Mouse (Mus musculus) spleen, embryonic (tissue): ENCODE results near the gene Shroom3.

Experiments
- CTCF ChIA-PET: fragments of 350-600 bp; sonication (Branson Sonifier 250); formaldehyde crosslinking; loops from one replicate; lab custom pipeline; 2022; lab: Charles Lee

Gene Shroom3

DNA sequence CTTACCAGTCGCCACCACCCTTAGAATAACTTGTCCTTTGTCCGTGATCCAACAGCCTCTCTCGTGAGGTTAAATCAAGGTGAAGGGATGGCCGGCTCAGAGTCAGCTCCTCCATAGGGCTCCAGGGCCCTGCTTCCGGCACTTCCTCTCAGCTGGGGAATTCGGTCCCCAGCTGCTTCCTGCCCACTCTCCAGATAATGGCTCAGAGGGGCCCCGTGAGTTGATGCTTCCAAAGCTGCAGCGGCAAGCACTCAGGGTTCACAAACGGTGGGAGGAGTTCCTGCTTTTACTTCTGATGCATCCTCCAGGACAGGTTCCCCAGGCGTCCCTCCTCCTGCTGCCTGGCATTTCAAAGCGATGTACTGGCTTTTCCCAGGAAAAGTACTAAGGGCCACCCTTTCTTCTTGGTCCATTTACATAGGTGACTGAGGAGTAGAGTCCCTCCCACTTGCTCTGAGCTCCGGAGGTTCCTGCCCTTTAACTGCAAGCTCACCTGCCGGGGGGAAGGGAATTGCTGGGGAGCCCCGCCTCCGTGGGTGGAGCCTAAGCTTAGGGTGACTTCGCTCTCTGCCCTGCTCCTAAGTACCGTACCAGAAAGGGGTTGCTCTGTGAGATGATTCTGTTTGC, 241.7 kb downstream of the Shroom3 start:
- CTCF ChIA-PET, result no interaction called here

- CTCF ChIA-PET, result no interaction called here
Measured at GRCm38 (mm10) chr5:92927667-92928066, 244.4 kb downstream of the Shroom3 start.

GRCm38 (mm10) chr5:92930557-92930956, 247.3 kb downstream of the Shroom3 start:
- CTCF ChIA-PET, result no interaction called here

DNA sequence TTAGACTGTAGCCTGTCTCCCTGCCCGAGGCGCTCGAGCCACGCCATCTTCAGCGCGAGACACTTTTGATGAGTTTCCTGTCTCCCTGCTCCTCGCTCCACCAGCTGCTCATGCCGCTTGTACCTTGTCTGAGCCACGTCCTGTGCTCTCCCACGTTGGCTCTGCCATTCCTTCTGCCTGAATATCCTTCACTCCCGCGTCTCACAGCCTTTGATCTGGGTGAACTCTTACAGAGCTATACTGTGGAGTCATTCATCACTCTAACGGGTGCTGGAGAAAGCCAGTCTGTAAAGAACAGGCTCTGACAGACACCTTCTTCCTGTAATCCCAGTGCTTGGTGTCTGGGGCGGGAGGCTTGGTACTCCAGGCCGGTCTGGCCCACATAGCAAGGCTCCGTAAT, 248.1 kb downstream of the Shroom3 start:
- CTCF ChIA-PET, result no interaction called here

DNA sequence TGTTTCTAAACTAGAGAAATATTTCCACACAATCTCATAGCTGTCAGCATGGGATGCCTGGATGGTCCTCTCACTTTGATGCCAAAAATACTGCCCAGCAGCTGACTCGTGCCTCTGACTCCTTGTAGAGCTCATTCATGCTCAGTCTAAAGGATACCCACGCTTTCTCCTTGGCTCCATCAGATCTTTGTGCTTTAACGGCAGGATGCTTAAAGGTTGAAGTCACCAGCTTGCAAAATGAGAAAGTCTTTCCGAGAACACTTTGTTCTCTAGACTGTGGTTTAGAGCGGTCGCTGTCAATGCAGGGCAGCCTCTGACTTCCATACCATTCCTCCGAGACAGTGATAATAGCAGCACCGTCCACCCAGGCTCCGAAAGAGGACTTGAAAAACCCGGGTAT, 249.8 kb downstream of the Shroom3 start:
- CTCF ChIA-PET, result no interaction called here

- CTCF ChIA-PET, result no interaction called here
Measured at GRCm38 (mm10) chr5:92933599-92934217, 250.5 kb downstream of the Shroom3 start.

DNA sequence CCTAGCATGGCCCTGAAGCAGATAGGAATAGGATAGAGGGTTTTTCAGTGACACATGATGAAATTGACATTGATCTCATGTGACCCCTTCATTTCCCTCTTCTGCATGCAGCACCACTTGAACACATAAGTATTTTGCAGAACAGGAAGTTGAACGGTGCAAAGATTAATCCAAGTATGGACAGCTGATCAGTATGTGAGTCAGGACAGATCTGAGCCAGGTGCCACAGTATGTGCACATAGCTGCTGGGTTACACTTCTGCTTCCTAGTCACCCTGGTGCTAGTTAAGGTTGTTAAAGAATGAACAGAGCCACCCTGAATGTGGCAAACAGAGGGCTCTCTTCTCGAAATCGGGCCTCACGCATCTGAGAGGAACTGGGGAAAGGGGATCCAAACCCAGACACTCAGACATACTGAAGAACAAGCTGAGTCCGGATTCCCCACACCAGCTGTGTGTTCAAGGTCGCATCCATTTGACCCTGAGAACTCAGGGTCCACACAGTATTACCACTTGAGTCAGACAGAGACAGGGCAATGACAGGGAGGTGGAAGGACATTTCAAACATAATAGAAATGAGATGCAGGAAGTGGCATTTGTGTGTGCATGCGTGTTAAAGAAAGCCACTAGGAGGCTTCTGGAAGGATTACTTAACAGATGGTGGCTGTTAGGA, 251.2 kb downstream of the Shroom3 start:
- CTCF ChIA-PET, result interaction anchor here (0.6 kb wide), 1 partner anchor 25 kb away, joined by 4 read pairs; no protein-coding TSS in a partner anchor

DNA sequence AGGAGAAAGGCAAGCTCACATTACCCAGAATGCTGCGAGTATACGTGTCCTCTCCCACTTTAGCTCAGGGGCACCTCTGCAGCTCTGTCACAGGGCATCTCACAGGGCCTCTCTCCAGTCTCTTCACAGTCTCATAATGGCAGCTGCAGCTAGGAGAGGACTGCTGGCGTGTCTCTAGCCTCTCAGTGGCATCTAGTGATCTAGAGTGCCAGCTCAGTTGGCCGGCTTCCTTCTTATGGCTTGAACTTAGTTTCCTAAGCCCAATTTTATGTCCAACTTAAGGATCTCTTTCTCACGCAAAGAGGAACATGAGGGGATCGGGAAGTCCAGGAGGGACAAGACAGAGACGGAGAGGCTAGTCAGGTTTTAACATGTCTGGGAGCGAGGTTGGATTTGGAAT, 252.6 kb downstream of the Shroom3 start:
- CTCF ChIA-PET, result no interaction called here

DNA sequence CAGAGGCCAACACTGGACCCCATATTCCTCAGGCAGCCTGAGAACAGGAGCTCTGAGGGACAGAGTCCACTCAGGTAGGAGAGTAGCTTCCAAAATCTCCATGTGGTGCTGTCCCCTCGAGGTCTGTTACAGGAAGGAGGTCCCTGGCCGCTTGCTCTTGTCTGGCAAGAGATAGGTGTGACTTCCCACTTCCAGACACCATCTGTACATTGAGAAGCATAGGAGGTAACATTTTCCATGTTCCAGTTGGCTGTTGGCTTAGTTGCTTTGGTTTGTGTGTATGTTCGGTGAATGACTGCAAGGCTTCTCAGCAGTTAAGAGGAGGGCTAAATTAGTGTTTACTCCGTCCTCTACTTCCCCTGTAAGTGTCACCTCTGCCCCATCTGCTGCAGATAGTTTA, 254.5 kb downstream of the Shroom3 start:
- CTCF ChIA-PET, result no interaction called here

- CTCF ChIA-PET, result interaction anchor here (0.5 to 0.7 kb wide), 2 partner anchors 17 to 104 kb away, joined by 3 to 10 read pairs; no protein-coding TSS in a partner anchor
Measured at GRCm38 (mm10) chr5:92939246-92939995, 256.2 kb downstream of the Shroom3 start.

DNA sequence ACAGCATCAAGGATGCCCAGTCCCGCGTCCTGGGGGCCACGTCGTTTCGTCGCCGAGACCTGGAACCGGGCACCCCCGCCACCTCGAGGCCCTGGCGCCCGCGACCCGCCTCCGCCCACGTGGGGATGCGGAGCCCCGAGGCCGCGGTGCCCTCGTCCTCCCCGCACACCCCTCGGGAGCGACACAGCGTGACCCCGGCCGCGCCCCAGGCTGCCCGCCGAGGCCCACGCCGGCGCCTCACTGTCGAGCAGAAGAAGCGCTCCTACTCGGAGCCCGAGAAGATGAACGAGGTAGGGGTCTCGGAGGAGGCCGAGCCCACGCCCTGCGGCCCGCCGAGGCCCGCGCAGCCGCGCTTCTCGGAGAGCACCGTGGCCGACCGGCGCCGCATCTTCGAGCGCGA, 258.9 kb downstream of the Shroom3 start:
- CTCF ChIA-PET, result no interaction called here

DNA sequence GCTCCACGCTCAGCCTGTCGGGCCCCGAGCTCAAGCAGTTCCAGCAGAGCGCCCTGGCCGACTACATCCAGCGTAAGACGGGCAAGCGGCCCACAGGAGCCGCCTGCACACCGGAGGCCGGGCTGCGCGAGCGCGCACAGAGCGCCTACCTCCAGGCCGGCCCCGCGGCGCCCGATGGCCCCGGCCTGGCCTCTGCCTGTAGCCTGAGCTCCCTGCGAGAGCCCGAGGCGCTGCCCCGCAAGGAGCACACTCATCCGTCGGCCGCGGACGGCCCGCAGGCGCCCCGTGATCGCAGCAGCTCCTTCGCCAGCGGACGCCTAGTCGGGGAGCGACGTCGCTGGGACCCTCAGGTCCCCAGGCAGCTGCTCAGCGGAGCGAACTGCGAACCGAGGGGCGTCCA, 259.3 kb downstream of the Shroom3 start:
- CTCF ChIA-PET, result no interaction called here

DNA sequence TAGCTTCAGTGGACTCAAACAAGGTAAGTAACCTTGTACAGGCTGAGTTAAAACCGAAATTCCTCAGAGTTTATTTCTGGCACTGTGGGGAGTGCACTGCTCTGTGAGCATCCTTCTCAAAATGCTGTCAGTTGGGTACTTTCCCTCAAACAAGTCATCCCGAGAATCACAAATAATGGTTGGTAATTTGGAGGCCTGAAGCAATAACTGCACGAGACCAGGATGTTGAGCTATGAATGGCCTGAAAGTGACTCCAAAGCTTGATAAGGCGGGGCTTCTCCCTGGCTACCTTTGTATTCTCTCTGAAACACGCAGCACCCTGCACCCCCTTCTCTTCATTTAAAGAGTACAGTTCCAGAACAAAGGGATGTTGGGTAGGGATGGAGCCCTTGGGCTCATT, 261.6 kb downstream of the Shroom3 start:
- CTCF ChIA-PET, result interaction anchor here (0.6 kb wide), 1 partner anchor 15 kb away, joined by 3 read pairs; no protein-coding TSS in a partner anchor

- CTCF ChIA-PET, result no interaction called here
Measured at GRCm38 (mm10) chr5:92948972-92949745, 265.9 kb downstream of the Shroom3 start.

- CTCF ChIA-PET, result no interaction called here
Measured at GRCm38 (mm10) chr5:92950583-92950982, 267.3 kb downstream of the Shroom3 start.

DNA sequence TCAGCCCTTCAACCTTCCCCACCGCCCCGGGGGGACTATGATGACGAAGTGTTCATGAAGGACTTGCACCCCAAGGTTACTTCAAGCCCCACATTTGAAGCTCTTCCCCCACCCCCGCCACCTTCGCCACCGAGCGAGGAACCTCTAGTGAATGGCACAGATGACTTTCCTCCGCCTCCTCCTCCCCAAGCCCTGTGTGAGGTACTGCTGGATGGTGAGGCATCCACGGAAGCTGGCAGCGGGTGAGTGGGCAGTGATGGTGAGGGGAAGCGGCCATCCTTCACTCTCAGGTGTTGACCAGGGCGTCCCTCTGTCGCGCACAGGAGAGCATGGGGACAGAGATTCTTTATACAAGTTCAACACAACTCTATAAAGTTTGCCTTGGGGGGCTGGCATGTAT, 267.8 kb downstream of the Shroom3 start:
- CTCF ChIA-PET, result no interaction called here

- CTCF ChIA-PET, result no interaction called here
Measured at GRCm38 (mm10) chr5:92953865-92954264, 270.6 kb downstream of the Shroom3 start.

GRCm38 (mm10) chr5:92954323-92954722, 271.1 kb downstream of the Shroom3 start:
- CTCF ChIA-PET, result interaction anchor here (0.7 kb wide), 1 partner anchor 34 kb away, joined by 3 read pairs; no protein-coding TSS in a partner anchor

DNA sequence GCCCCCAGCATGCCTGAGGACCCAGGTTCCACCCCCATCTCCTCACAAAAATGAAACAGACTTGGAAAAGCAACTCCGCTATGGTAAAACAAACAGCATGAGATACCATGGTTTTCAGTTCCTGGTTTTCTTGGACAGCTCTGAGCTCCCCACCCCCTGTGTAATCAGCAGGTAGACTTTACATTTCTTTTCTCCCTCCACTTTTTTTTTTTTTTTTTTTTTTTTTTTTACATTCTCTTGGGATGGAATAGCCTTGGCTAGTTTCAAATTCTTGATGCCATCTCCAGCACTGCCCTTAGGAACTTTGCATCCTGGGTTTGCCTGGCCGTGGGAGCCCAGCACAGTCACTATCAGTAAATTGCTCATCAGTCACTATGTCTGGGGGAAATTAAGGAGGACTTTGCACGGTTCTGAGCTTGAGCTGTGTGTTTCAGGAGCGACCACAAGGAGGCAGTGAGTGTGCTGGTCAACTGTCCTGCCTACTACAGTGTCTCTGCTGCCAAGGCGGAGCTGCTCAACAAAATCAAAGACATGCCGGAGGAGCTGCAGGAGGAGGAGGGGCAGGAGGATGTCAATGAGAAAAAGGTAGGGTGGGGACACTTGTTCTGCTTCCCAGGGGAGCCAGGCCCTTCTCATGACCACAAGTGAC, 271.7 kb downstream of the Shroom3 start:
- CTCF ChIA-PET, result interaction anchor here (0.7 kb wide), 1 partner anchor 33 kb away, joined by 3 read pairs; no protein-coding TSS in a partner anchor

- CTCF ChIA-PET, result no interaction called here
Measured at GRCm38 (mm10) chr5:92959287-92959686, 276.1 kb downstream of the Shroom3 start.

GRCm38 (mm10) chr5:92959708-92960107, 276.5 kb downstream of the Shroom3 start:
- CTCF ChIA-PET, result interaction anchor here (0.5 kb wide), 1 partner anchor 15 kb away, joined by 3 read pairs; no protein-coding TSS in a partner anchor
